ENCODE assay signal across 9 mouse cellular contexts in genomic region chr14:55884166-55884565, GRCm38 (mm10). TPM values are rescaled to one million over a fixed set of nuclear protein-coding genes. Genes with fewer than 3 reads are reported as not detected.
DNase-seq lines count a peak whose midpoint lies in the region; ATAC-seq and TF ChIP-seq lines count a peak whose summit lies in the region.
"Had no signal": no experiment of that assay in that cellular context is flagged by ENCODE, and none has a peak within 500 bp of the region (broad histone marks: within the 10 kb centered on the region; RNA-seq: fewer than 3 reads in every experiment).

Cbln3 (minus strand) TSS chr14:55884392.

- peak within 1 kb of the TSS; percentile 96 for H3K27ac ChIP-seq in CH12.LX (ENCODE audit: insufficient read depth, low read depth)
- H3K27ac ChIP-seq in embryonic facial prominence, embryonic 12.5 days, result peak within 1 kb of the TSS; percentile 93
- H3K27ac ChIP-seq in heart, embryonic 15.5 days, result peak within 1 kb of the TSS; percentile 97

- TF ChIP-seq CTCF in CH12.LX (conservative IDR thresholded peaks at IDR 0.05 in 1 of 2, IDR thresholded peaks at IDR 0.05 in 1 of 2; ENCODE audit: low read depth in 2 of 2, low read length in 2 of 2), result no peak

- H3K9me3 ChIP-seq in CH12.LX (replicated peaks; ENCODE audit: low read length), result no peaks in the 10 kb centered on the region
- no peaks in the 10 kb centered on the region for H3K9me3 ChIP-seq in embryonic facial prominence, embryonic 12.5 days
- H3K9me3 ChIP-seq in heart, embryonic 15.5 days (replicated peaks), result no peaks in the 10 kb centered on the region

- no peak for TF ChIP-seq POLR2A in CH12.LX (IDR thresholded peaks at IDR 0.05; ENCODE audit: low read depth, low read length)

- H3K9ac ChIP-seq in CH12.LX (ENCODE audit: insufficient read depth, low read depth), result peak within 1 kb of the TSS; percentile 72
- peak within 1 kb of the TSS; percentile 83 for H3K9ac ChIP-seq in embryonic facial prominence, embryonic 12.5 days
- H3K9ac ChIP-seq in heart, embryonic 15.5 days, result peak within 1 kb of the TSS; percentile 89

- DNase-seq in CH12.LX (ENCODE audit: extremely low read depth) (no peak), adipocyte (ENCODE audit: low spot score) (peak; percentile 39)
- DNase-seq in kidney, postnatal 14 days, result peak; percentile 86
- no peak for DNase-seq in c-Kit-positive CD71-positive TER-119-positive erythroid progenitor cells, embryonic 14.5 days (ENCODE audit: low spot score)
- no peak for DNase-seq in urinary bladder, adult 2 months (ENCODE audit: low spot score)

- peaks cover 24 to 29% of the 10 kb centered on the region in 2 experiments for H3K36me3 ChIP-seq in CH12.LX (replicated peaks in 1 of 2; ENCODE audit: control insufficient read depth in 1 of 2, insufficient read depth in 1 of 2, low read length in 1 of 2)
- H3K36me3 ChIP-seq in embryonic facial prominence, embryonic 12.5 days, result peaks cover 29% of the 10 kb centered on the region
- H3K36me3 ChIP-seq in heart, embryonic 15.5 days, result peaks cover 25% of the 10 kb centered on the region

- peak within 1 kb of the TSS; percentile 67 for H3K4me2 ChIP-seq in CH12.LX (ENCODE audit: insufficient read depth, low read depth, poor library complexity, severe bottlenecking)
- peak within 1 kb of the TSS; percentile 84 for H3K4me2 ChIP-seq in embryonic facial prominence, embryonic 12.5 days (replicated peaks)
- H3K4me2 ChIP-seq in heart, embryonic 15.5 days, result peak within 1 kb of the TSS; percentile 68

- dilution Hi-C loops in CH12.LX (cut with MboI; ENCODE audit: extremely low pct_ligation_motif_present, extremely low pct_unique_long_range_greater_than_20kb, low sequenced_read_pairs), result no loop called here

- H3K79me2 ChIP-seq in CH12.LX (replicated peaks; ENCODE audit: control insufficient read depth, extremely low read depth, insufficient read depth, poor library complexity, severe bottlenecking), result peaks cover 15% of the 10 kb centered on the region

- no peaks in the 10 kb centered on the region for H3K27me3 ChIP-seq in CH12.LX (replicated peaks)
- H3K27me3 ChIP-seq in embryonic facial prominence, embryonic 12.5 days, result no peaks in the 10 kb centered on the region
- no peaks in the 10 kb centered on the region for H3K27me3 ChIP-seq in heart, embryonic 15.5 days

- H3K4me1 ChIP-seq in CH12.LX (ENCODE audit: control insufficient read depth in 1 of 2, insufficient read depth in 2 of 2), result peaks cover 40 to 75% of the 10 kb centered on the region in 2 experiments
- peaks cover 25% of the 10 kb centered on the region for H3K4me1 ChIP-seq in embryonic facial prominence, embryonic 12.5 days
- peaks cover 30% of the 10 kb centered on the region for H3K4me1 ChIP-seq in heart, embryonic 15.5 days (replicated peaks)

- 27% methylated on average over 4 of the region's 4 CpGs for WGBS in embryonic facial prominence, embryonic 12.5 days
- 21% methylated on average over 4 of the region's 4 CpGs for WGBS in heart, embryonic 15.5 days

- no peak for TF ChIP-seq RAD21 in CH12.LX (IDR thresholded peaks at IDR 0.05; ENCODE audit: low read depth, low read length)

- in situ Hi-C loops in CH12.LX (cut with MboI; ENCODE audit: low pct_ligation_motif_present, low pct_unique_long_range_greater_than_20kb, low sequenced_read_pairs), result no loop called here

- ATAC-seq in embryonic facial prominence, embryonic 12.5 days (ENCODE audit: insufficient number of reproducible peaks, insufficient read depth, low FRiP score, low TSS enrichment), result peak; percentile 37; the same call in 1 of the 2 replicates
- peak; percentile 66 for ATAC-seq in heart, embryonic 15.5 days (replicated peaks; ENCODE audit: insufficient number of reproducible peaks, insufficient read depth, low FRiP score, low read depth)
- ATAC-seq in megakaryocyte, adult 5-6 weeks (ENCODE audit: poor library complexity, severe bottlenecking), result 0 out of 2 replicates have a peak, but pooled peaks have one; percentile 2

- H3K4me3 ChIP-seq in CH12.LX (replicated peaks in 1 of 3; ENCODE audit: low read depth in 2 of 3, low read length in 2 of 3, poor library complexity in 1 of 3), result peak within 1 kb of the TSS; percentile 70 to 74 (median 73)
- peak within 1 kb of the TSS; percentile 81 for H3K4me3 ChIP-seq in embryonic facial prominence, embryonic 12.5 days
- H3K4me3 ChIP-seq in heart, embryonic 15.5 days, result peak within 1 kb of the TSS; percentile 86

- no peak for TF ChIP-seq EP300 in CH12.LX (IDR thresholded peaks at IDR 0.05; ENCODE audit: low read length)

TF ChIP-seq in CH12.LX, 34 proteins besides CTCF, POLR2A, EP300 and RAD21:
- TF ChIP-seq JUN (IDR thresholded peaks at IDR 0.05; ENCODE audit: insufficient read depth, low read depth, low read length) (no peak), RCOR1 (conservative IDR thresholded peaks at IDR 0.05; ENCODE audit: low read depth, low read length) (no peak), USF2 (conservative IDR thresholded peaks at IDR 0.05; ENCODE audit: low read depth, low read length) (no peak), IRF4 (IDR thresholded peaks at IDR 0.05; ENCODE audit: low read depth, low read length) (no peak)

RNA-seq across cellular contexts. Expression of gene Cbln3, which starts in this region (rescaled TPM):
- total RNA-seq in CH12.LX (2012; rRNA removed) (0.08 and 0.17 TPM in 2 replicates), CH12.LX (2014; rRNA removed) (0.14 and 0.26 TPM in 2 replicates)
- 0.14 and 0.24 TPM in 2 replicates for polyA plus RNA-seq in CH12.LX (2012; ENCODE audit: insufficient read length, low read depth)
- polyA plus RNA-seq in embryonic facial prominence, embryonic 12.5 days (2016; fragmentation: Nextera tagmentation; extraction: Ambion mirVana), result 0.28 and 0.42 TPM in 2 replicates
- polyA plus RNA-seq in heart, embryonic 15.5 days (2015; fragmentation: Nextera tagmentation; extraction: Ambion mirVana), result 0.36 and 0.50 TPM in 2 replicates
- total RNA-seq in megakaryocyte, adult 5-6 weeks (2015), result 0.40 TPM in 1 of 2 replicates, not detected in the other
- 0.44 TPM in 1 of 2 replicates, not detected in the other for total RNA-seq in megakaryocyte, adult 5-6 weeks (2017)
- polyA plus RNA-seq in urinary bladder, adult 2 months (2012; rRNA removed), result 0.22 and 0.45 TPM in 2 replicates
- total RNA-seq: gastrocnemius, postnatal 36 days had no signal

Comparison
In these comparisons a context has a peak if more than half of its experiments do, and no peak if none do; other contexts are left out.
1. Peak in ATAC-seq, H3K4me3 ChIP-seq, H3K27ac ChIP-seq, H3K9ac ChIP-seq and H3K4me2 ChIP-seq in embryonic facial prominence, embryonic 12.5 days; RNA of the gene not detected or under 1 TPM.
2. Peak in ATAC-seq, H3K4me3 ChIP-seq, H3K27ac ChIP-seq, H3K9ac ChIP-seq and H3K4me2 ChIP-seq in heart, embryonic 15.5 days; RNA of the gene not detected or under 1 TPM.
3. Peak in ATAC-seq in megakaryocyte, adult 5-6 weeks; RNA of the gene not detected or under 1 TPM.
4. DNase-seq: peak in adipocyte (single experiment) and kidney, postnatal 14 days (single experiment); none in CH12.LX (single experiment), c-Kit-positive CD71-positive TER-119-positive erythroid progenitor cells, embryonic 14.5 days (single experiment) and urinary bladder, adult 2 months (single experiment).
5. ATAC-seq: peak in every context shown above with its lines; median percentile 66 in heart, embryonic 15.5 days; 37 in embryonic facial prominence, embryonic 12.5 days; 2 in megakaryocyte, adult 5-6 weeks.
6. Peak in every context shown above with its lines, with median percentiles within 50 percentile points of each other: H3K27ac ChIP-seq, H3K4me2 ChIP-seq, H3K4me3 ChIP-seq and H3K9ac ChIP-seq.